Mouse (Mus musculus): ENCODE results near the gene Arfgap1. TPM values are rescaled to one million over a fixed set of nuclear protein-coding genes. Genes with fewer than 3 reads are reported as not detected.
A peak's percentile ranks its signal among the peaks of the same experiment; 100 is the strongest.

Gene Arfgap1
- polyA plus RNA-seq (2015; fragmentation: Nextera tagmentation; extraction: Ambion mirVana), result 76.1 and 86.1 TPM in 2 replicates

GRCm38 (mm10) chr2:180967010-180967763 lies at the start of gene Arfgap1:
Arfgap1 (plus strand) TSS chr2:180967225.
- Histone ChIP-seq H3K4me1 (ENCODE audit: control insufficient read depth, insufficient read depth, low read length) (peaks cover 35% of the 10 kb centered on the region), H3K9me3 (replicated peaks; ENCODE audit: control insufficient read depth, low read length) (no peaks in the 10 kb centered on the region), H3K9ac (ENCODE audit: low read length) (peak within 1 kb of the TSS; percentile 91), H3K27ac (ENCODE audit: low read length) (peak within 1 kb of the TSS; percentile 80), H3K27me3 (ENCODE audit: control insufficient read depth, insufficient read depth, low read length) (no peaks in the 10 kb centered on the region), H3K36me3 (ENCODE audit: control insufficient read depth, insufficient read depth) (peaks cover 14% of the 10 kb centered on the region), H3K4me2 (ENCODE audit: low read depth, low read length) (peak within 1 kb of the TSS; percentile 81), H3K4me3 (ENCODE audit: low read length) (peak within 1 kb of the TSS; percentile 73)
- under 1% methylated on average over 57 of the region's 57 CpGs for WGBS
- ATAC-seq (replicated peaks; ENCODE audit: extremely low read depth, insufficient read depth, low FRiP score), result peak; percentile 89

GRCm38 (mm10) chr2:180919913-180920809 lies 46.9 kb upstream of the Arfgap1 start:
- peak; percentile 34 for ATAC-seq (replicated peaks; ENCODE audit: extremely low read depth, insufficient read depth, low FRiP score)
- Histone ChIP-seq H3K4me1 (ENCODE audit: control insufficient read depth, insufficient read depth, low read length) (peaks cover 23% of the 10 kb centered on the region), H3K4me3 (ENCODE audit: low read length) (peak overlapping the region; percentile 89), H3K36me3 (ENCODE audit: control insufficient read depth, insufficient read depth) (peaks cover 13% of the 10 kb centered on the region), H3K4me2 (ENCODE audit: low read depth, low read length) (peak overlapping the region; percentile 79), H3K9me3 (replicated peaks; ENCODE audit: control insufficient read depth, low read length) (no peaks in the 10 kb centered on the region), H3K27me3 (ENCODE audit: control insufficient read depth, insufficient read depth, low read length) (no peaks in the 10 kb centered on the region), H3K9ac (ENCODE audit: low read length) (peak overlapping the region; percentile 99), H3K27ac (ENCODE audit: low read length) (peak overlapping the region; percentile 78)
- WGBS, result under 1% methylated on average over 60 of the region's 61 CpGs

- WGBS, result 1% methylated on average over 56 of the region's 56 CpGs
- H3K27ac ChIP-seq (ENCODE audit: low read length), result peak within 1 kb of the TSS; percentile 78
- peak within 1 kb of the TSS; percentile 99 for H3K9ac ChIP-seq (ENCODE audit: low read length)
- H3K4me3 ChIP-seq (ENCODE audit: low read length), result peak within 1 kb of the TSS; percentile 89
- peak within 1 kb of the TSS; percentile 79 for H3K4me2 ChIP-seq (ENCODE audit: low read depth, low read length)
- H3K4me1 ChIP-seq (ENCODE audit: control insufficient read depth, insufficient read depth, low read length), result peaks cover 17% of the 10 kb centered on the region
- H3K27me3 ChIP-seq (ENCODE audit: control insufficient read depth, insufficient read depth, low read length), result no peaks in the 10 kb centered on the region
- H3K36me3 ChIP-seq (ENCODE audit: control insufficient read depth, insufficient read depth), result peaks cover 13% of the 10 kb centered on the region
- H3K9me3 ChIP-seq (replicated peaks; ENCODE audit: control insufficient read depth, low read length), result no peaks in the 10 kb centered on the region
- ATAC-seq (replicated peaks; ENCODE audit: extremely low read depth, insufficient read depth, low FRiP score), result peak; percentile 98
Observed at GRCm38 (mm10) chr2:180920810-180921400, 46.1 kb upstream of the Arfgap1 start, which contains the start of gene Ythdf1. Ythdf1 (minus strand) TSS chr2:180920949.

GRCm38 (mm10) chr2:180922739-180923138 lies 44.3 kb upstream of the Arfgap1 start:
- Histone ChIP-seq H3K9me3 (replicated peaks; ENCODE audit: control insufficient read depth, low read length) (no peaks in the 10 kb centered on the region), H3K27ac (ENCODE audit: low read length) (no peak overlapping the region), H3K9ac (ENCODE audit: low read length) (no peak overlapping the region), H3K4me3 (ENCODE audit: low read length) (no peak overlapping the region), H3K4me2 (ENCODE audit: low read depth, low read length) (no peak overlapping the region), H3K27me3 (ENCODE audit: control insufficient read depth, insufficient read depth, low read length) (no peaks in the 10 kb centered on the region), H3K4me1 (ENCODE audit: control insufficient read depth, insufficient read depth, low read length) (peaks cover 9% of the 10 kb centered on the region), H3K36me3 (ENCODE audit: control insufficient read depth, insufficient read depth) (peaks cover 11% of the 10 kb centered on the region)
- 77% methylated on average over 6 of the region's 6 CpGs for WGBS
- no peak for ATAC-seq (replicated peaks; ENCODE audit: extremely low read depth, insufficient read depth, low FRiP score)

- H3K4me2 ChIP-seq (ENCODE audit: low read depth, low read length), result no peak overlapping the region
- H3K4me1 ChIP-seq (ENCODE audit: control insufficient read depth, insufficient read depth, low read length), result peaks cover 4% of the 10 kb centered on the region; the same call in 1 of the 2 replicates
- H3K27ac ChIP-seq (ENCODE audit: low read length), result no peak overlapping the region
- no peak for ATAC-seq (replicated peaks; ENCODE audit: extremely low read depth, insufficient read depth, low FRiP score)
- no peaks in the 10 kb centered on the region for H3K27me3 ChIP-seq (ENCODE audit: control insufficient read depth, insufficient read depth, low read length)
- H3K9ac ChIP-seq (ENCODE audit: low read length), result no peak overlapping the region
- 7% methylated on average over 4 of the region's 4 CpGs for WGBS
- H3K36me3 ChIP-seq (ENCODE audit: control insufficient read depth, insufficient read depth), result no peaks in the 10 kb centered on the region
- no peaks in the 10 kb centered on the region for H3K9me3 ChIP-seq (replicated peaks; ENCODE audit: control insufficient read depth, low read length)
- no peak overlapping the region for H3K4me3 ChIP-seq (ENCODE audit: low read length)
Observed at GRCm38 (mm10) chr2:180925176-180925575, 41.8 kb upstream of the Arfgap1 start.

- Histone ChIP-seq H3K4me3 (ENCODE audit: low read length) (no peak within 1 kb of the TSS), H3K27ac (ENCODE audit: low read length) (no peak within 1 kb of the TSS), H3K27me3 (ENCODE audit: control insufficient read depth, insufficient read depth, low read length) (no peaks in the 10 kb centered on the region), H3K4me2 (ENCODE audit: low read depth, low read length) (no peak within 1 kb of the TSS), H3K4me1 (ENCODE audit: control insufficient read depth, insufficient read depth, low read length) (no peaks in the 10 kb centered on the region), H3K9me3 (replicated peaks; ENCODE audit: control insufficient read depth, low read length) (no peaks in the 10 kb centered on the region), H3K36me3 (ENCODE audit: control insufficient read depth, insufficient read depth) (no peaks in the 10 kb centered on the region), H3K9ac (ENCODE audit: low read length) (no peak within 1 kb of the TSS)
- WGBS, result 43% methylated on average over 4 of the region's 4 CpGs
- ATAC-seq (replicated peaks; ENCODE audit: extremely low read depth, insufficient read depth, low FRiP score), result no peak
Observed at GRCm38 (mm10) chr2:180928723-180929122, 38.3 kb upstream of the Arfgap1 start, which contains the start of gene Birc7. Birc7 (plus strand) TSS chr2:180929023.

GRCm38 (mm10) chr2:180932418-180932817 lies 34.6 kb upstream of the Arfgap1 start:
- H3K27me3 ChIP-seq (ENCODE audit: control insufficient read depth, insufficient read depth, low read length), result no peaks in the 10 kb centered on the region
- no peak overlapping the region for H3K4me2 ChIP-seq (ENCODE audit: low read depth, low read length)
- H3K36me3 ChIP-seq (ENCODE audit: control insufficient read depth, insufficient read depth), result no peaks in the 10 kb centered on the region
- ATAC-seq (replicated peaks; ENCODE audit: extremely low read depth, insufficient read depth, low FRiP score), result no peak
- no peaks in the 10 kb centered on the region for H3K9me3 ChIP-seq (replicated peaks; ENCODE audit: control insufficient read depth, low read length)
- WGBS, result 52% methylated on average over 1 of the region's 1 CpGs
- H3K4me1 ChIP-seq (ENCODE audit: control insufficient read depth, insufficient read depth, low read length), result no peaks in the 10 kb centered on the region
- H3K4me3 ChIP-seq (ENCODE audit: low read length), result no peak overlapping the region
- no peak overlapping the region for H3K27ac ChIP-seq (ENCODE audit: low read length)
- no peak overlapping the region for H3K9ac ChIP-seq (ENCODE audit: low read length)

- Histone ChIP-seq H3K4me1 (ENCODE audit: control insufficient read depth, insufficient read depth, low read length) (peaks cover 11% of the 10 kb centered on the region), H3K4me3 (ENCODE audit: low read length) (no peak overlapping the region), H3K9ac (ENCODE audit: low read length) (no peak overlapping the region), H3K27me3 (ENCODE audit: control insufficient read depth, insufficient read depth, low read length) (no peaks in the 10 kb centered on the region), H3K36me3 (ENCODE audit: control insufficient read depth, insufficient read depth) (no peaks in the 10 kb centered on the region), H3K9me3 (replicated peaks; ENCODE audit: control insufficient read depth, low read length) (no peaks in the 10 kb centered on the region), H3K27ac (ENCODE audit: low read length) (no peak overlapping the region), H3K4me2 (ENCODE audit: low read depth, low read length) (no peak overlapping the region)
- no peak for ATAC-seq (replicated peaks; ENCODE audit: extremely low read depth, insufficient read depth, low FRiP score)
Observed at GRCm38 (mm10) chr2:180940187-180940586, 26.8 kb upstream of the Arfgap1 start.
